Mouse (Mus musculus): Measurements from ENCODE around the gene Rnf25. TPM values are rescaled to one million over a fixed set of nuclear protein-coding genes. Genes with fewer than 3 reads are reported as not detected.

The Rnf25 gene
- total RNA-seq, 2 experiments from 2014 or later, result 45.5 to 46.0 TPM

Small RNAs within 50 kb of the gene (microRNA-seq; reads per million reads assigned to microRNA genes)
- gene Gm25035, result not detected

Other genes with a start within 250 kb of the Rnf25 start
- under 1 TPM; 0.33 to 0.45 TPM for gene Catip, start 239.3 kb downstream of the Rnf25 start, total RNA-seq (2021)
- 1 to 10 TPM; 8.2 to 8.9 TPM for gene Slc11a1, start 226.2 kb downstream of the Rnf25 start, total RNA-seq (2021)
- gene Ctdsp1, start 209.9 kb downstream of the Rnf25 start, total RNA-seq (2021), result 100 to 1,000 TPM; 132 to 142 TPM
- 1 to 10 TPM; 2.6 to 2.9 TPM for gene Vil1, start 192.0 kb downstream of the Rnf25 start, total RNA-seq (2021)
- gene Cnot9, start 95.3 kb downstream of the Rnf25 start, total RNA-seq (2021), result 10 to 100 TPM; 31.7 to 35.0 TPM
- gene Plcd4, start 58.5 kb downstream of the Rnf25 start, total RNA-seq (2021), result 1 to 10 TPM in 1 of 2 experiments, under 1 TPM in 1; 0.99 to 2.0 TPM
- 10 to 100 TPM; 18.8 to 20.4 TPM for gene Usp37, start 57.1 kb downstream of the Rnf25 start, total RNA-seq (2021)
- 10 to 100 TPM; 11.6 to 15.3 TPM for gene Zfp142, start 13.2 kb downstream of the Rnf25 start, total RNA-seq (2021)
- 10 to 100 TPM; 29.1 to 38.2 TPM for gene Bcs1l, start 13.1 kb downstream of the Rnf25 start, total RNA-seq (2021)
- gene Stk36, start within 50 bp of the Rnf25 start, total RNA-seq (2021), result 1 to 10 TPM; 2.8 to 3.2 TPM
- gene Ttll4, start 60.3 kb upstream of the Rnf25 start, total RNA-seq (2021), result 10 to 100 TPM; 15.0 to 25.9 TPM
- 10 to 100 TPM; 15.1 to 15.2 TPM for gene Cyp27a1, start 112.2 kb upstream of the Rnf25 start, total RNA-seq (2021)
- 1 to 10 TPM in 1 of 2 experiments, under 1 TPM in 1; 0.69 to 1.1 TPM for gene Prkag3, start 147.8 kb upstream of the Rnf25 start, total RNA-seq (2021)
- gene Wnt6, start 170.5 kb upstream of the Rnf25 start, total RNA-seq (2021), result 1 to 10 TPM; 2.6 to 4.2 TPM
- under 1 TPM; 0.27 to 0.57 TPM for gene Wnt10a, start 190.1 kb upstream of the Rnf25 start, total RNA-seq (2021)